Mouse (Mus musculus): ENCODE data around the gene Ttll11.

Gene Ttll11

GRCm38 (mm10) chr2:35825157-35825556 is 154.6 kb downstream of the Ttll11 start:
- DNase-seq (ENCODE audit: low spot score): no peak

GRCm38 (mm10) chr2:35823589-35823988 is 156.1 kb downstream of the Ttll11 start:
- no peak for DNase-seq (ENCODE audit: low spot score)

- DNase-seq (ENCODE audit: low spot score): no peak
Observed at GRCm38 (mm10) chr2:35818883-35819282, 160.8 kb downstream of the Ttll11 start.

GRCm38 (mm10) chr2:35816056-35816661 is 163.6 kb downstream of the Ttll11 start:
- DNase-seq (ENCODE audit: low spot score): no peak

GRCm38 (mm10) chr2:35812561-35812933 is 167.2 kb downstream of the Ttll11 start:
- no peak for DNase-seq (ENCODE audit: low spot score)

GRCm38 (mm10) chr2:35811801-35812560 is 167.7 kb downstream of the Ttll11 start:
- no peak for DNase-seq (ENCODE audit: low spot score)

- DNase-seq (ENCODE audit: low spot score): no peak
Observed at GRCm38 (mm10) chr2:35810027-35810426, 169.7 kb downstream of the Ttll11 start.

GRCm38 (mm10) chr2:35809141-35809540 is 170.6 kb downstream of the Ttll11 start:
- DNase-seq (ENCODE audit: low spot score): no peak

GRCm38 (mm10) chr2:35805881-35806280 is 173.8 kb downstream of the Ttll11 start:
- DNase-seq (ENCODE audit: low spot score): no peak

GRCm38 (mm10) chr2:35803095-35803494 is 176.6 kb downstream of the Ttll11 start:
- DNase-seq (ENCODE audit: low spot score): no peak

- DNase-seq (ENCODE audit: low spot score): no peak
Observed at GRCm38 (mm10) chr2:35801759-35802158, 178.0 kb downstream of the Ttll11 start.

- DNase-seq (ENCODE audit: low spot score): no peak
Observed at GRCm38 (mm10) chr2:35799073-35799472, 180.6 kb downstream of the Ttll11 start.

GRCm38 (mm10) chr2:35797998-35798397 is 181.7 kb downstream of the Ttll11 start:
- DNase-seq (ENCODE audit: low spot score): no peak

- DNase-seq (ENCODE audit: low spot score): no peak
Observed at GRCm38 (mm10) chr2:35789362-35790326, 190.1 kb downstream of the Ttll11 start.

- no peak for DNase-seq (ENCODE audit: low spot score)
Observed at GRCm38 (mm10) chr2:35785877-35786276, 193.8 kb downstream of the Ttll11 start.

- DNase-seq (ENCODE audit: low spot score): no peak
Observed at GRCm38 (mm10) chr2:35783368-35783767, 196.3 kb downstream of the Ttll11 start.

- DNase-seq (ENCODE audit: low spot score): no peak
Observed at GRCm38 (mm10) chr2:35779266-35779665, 200.4 kb downstream of the Ttll11 start.

GRCm38 (mm10) chr2:35776935-35777334 is 202.8 kb downstream of the Ttll11 start:
- DNase-seq (ENCODE audit: low spot score): no peak

GRCm38 (mm10) chr2:35775651-35776055 is 204.1 kb downstream of the Ttll11 start:
- no peak for DNase-seq (ENCODE audit: low spot score)

- no peak for DNase-seq (ENCODE audit: low spot score)
Observed at GRCm38 (mm10) chr2:35770541-35770940, 209.2 kb downstream of the Ttll11 start.

- DNase-seq (ENCODE audit: low spot score): no peak
Observed at GRCm38 (mm10) chr2:35769398-35769797, 210.3 kb downstream of the Ttll11 start.

GRCm38 (mm10) chr2:35768538-35769238 is 211.0 kb downstream of the Ttll11 start:
- no peak for DNase-seq (ENCODE audit: low spot score)
